Mouse (Mus musculus) duodenum, adult 2 months (tissue): ENCODE measurements around the gene Oxnad1. TPM values are rescaled to one million over a fixed set of nuclear protein-coding genes. Genes with fewer than 3 reads are reported as not detected.

Source experiments
- polyA plus RNA-seq: library from polyadenylated mRNA; depleted of rRNA; stranded (reverse); fragments of >200 nt; gene quantifications from 2 replicates; pipeline ENCODE4 v1.2.3, GENCODE M21; 2012; ENCODE audit warnings: low replicate concordance; rRNA removed

Oxnad1 gene
- polyA plus RNA-seq: 14.0 and 38.0 TPM in 2 replicates

GRCm38 (mm10) chr14:32084761-32085485 is at the start of gene Oxnad1:
Gene Oxnad1, plus strand, starts transcription at chr14:32085374.

DNA sequence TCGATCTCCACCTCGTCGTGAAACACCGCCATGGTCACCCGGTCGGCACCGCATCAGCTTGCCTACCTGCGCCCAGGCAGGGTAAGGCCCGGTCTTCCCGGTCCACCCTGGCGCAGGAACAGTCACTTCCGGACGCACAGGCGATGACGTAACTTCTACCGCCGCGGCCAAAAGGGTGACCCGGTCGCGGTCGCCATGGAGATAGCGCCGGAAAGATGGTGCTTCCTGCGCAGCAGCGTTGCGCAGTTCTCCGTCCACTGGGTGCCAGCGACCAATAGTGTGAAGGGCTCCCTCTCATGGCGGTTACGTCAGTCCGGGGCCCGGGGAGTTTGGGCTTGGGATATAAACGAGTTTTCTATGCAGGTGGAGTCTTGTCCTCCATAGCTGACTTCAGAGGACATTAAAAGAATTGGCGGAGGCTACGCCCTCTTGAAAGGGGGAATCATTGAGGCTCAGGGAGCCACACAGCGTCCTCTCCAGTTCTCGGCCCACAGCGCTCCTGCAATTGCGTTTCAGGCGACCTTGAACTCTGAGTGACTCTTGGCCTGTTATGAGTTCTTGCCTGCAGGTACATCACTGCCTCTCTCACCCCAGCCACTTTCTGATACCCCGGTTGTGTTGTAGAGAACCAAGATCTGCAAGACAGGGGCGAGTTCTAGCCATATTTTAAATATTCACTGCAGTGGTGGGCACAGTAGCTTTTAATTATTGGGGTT is 470 bp downstream of the Oxnad1 start, which contains the start of gene Dph3:
Gene Dph3 (minus strand): TSS at position 244 of the 716 bp plus-strand sequence.

DNA sequence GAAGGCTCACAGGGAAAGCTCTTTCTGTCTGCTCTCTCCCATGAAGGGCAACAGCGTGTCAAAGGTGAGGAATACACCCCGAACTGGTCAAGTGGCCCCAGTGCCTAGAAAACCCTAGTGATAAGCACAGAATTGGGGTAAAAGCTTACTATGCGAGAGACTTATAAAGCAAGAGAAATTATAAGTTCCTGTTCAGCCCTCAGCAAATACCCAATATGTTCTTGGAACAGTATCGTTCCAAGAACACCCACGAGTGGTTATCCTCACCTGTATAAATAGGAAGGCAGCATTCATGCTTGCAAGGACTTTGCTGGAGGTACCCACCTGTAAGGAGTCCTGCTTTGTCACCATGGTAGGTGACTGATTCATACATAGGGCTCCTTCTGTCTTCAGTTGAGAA is 56.5 kb downstream of the Oxnad1 start, which contains the start of gene Msmb:
Gene Msmb (plus strand): TSS at position 301 of the 400 bp plus-strand sequence.

Other genes starting within 250 kb of the Oxnad1 start
- gene Galnt15, start 56.4 kb upstream of the Oxnad1 start, polyA plus RNA-seq: 0.83 and 1.2 TPM in 2 replicates
- 10.9 and 14.9 TPM in 2 replicates for gene Dph3, start 355 bp downstream of the Oxnad1 start, polyA plus RNA-seq
- not detected in 2 replicates for gene Msmb, start 56.6 kb downstream of the Oxnad1 start, polyA plus RNA-seq
- gene Ncoa4, start 74.5 kb downstream of the Oxnad1 start, polyA plus RNA-seq: 8.5 and 43.5 TPM in 2 replicates
- 128 and 139 TPM in 2 replicates for gene Timm23, start 116.5 kb downstream of the Oxnad1 start, polyA plus RNA-seq
- 1.1 and 1.2 TPM in 2 replicates for gene Parg, start 116.6 kb downstream of the Oxnad1 start, polyA plus RNA-seq
- gene Ogdhl, start 236.6 kb downstream of the Oxnad1 start, polyA plus RNA-seq: 1.6 and 1.7 TPM in 2 replicates